Mouse (Mus musculus): ENCODE results near the gene Abcb9.

The Abcb9 gene

DNA sequence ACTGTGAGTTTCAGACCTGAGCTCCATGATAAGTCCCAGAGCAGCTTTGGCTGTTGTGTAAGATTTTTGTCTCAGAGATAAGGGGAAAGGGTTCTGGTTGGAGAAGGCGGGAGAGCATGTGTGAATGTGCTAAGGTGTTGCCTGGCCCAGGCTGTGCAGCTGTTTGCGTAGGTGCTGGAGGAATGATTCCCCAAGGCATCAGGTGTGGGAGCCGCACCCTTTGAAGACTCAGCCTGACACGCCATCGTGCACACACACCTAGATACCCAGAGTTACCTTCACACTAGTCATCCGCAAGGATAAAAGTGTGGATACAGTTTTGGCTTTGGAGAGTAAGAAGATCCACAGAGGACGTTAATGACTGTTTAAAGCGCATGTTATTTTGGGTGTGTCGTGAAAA lies 60.2 kb downstream of the Abcb9 start:
- in situ Hi-C loops (cut with MboI, MseI) = loop anchor here in 1 of 2 experiments (10.0 kb wide), 1 partner anchor 49 kb away; no protein-coding TSS in a partner anchor

DNA sequence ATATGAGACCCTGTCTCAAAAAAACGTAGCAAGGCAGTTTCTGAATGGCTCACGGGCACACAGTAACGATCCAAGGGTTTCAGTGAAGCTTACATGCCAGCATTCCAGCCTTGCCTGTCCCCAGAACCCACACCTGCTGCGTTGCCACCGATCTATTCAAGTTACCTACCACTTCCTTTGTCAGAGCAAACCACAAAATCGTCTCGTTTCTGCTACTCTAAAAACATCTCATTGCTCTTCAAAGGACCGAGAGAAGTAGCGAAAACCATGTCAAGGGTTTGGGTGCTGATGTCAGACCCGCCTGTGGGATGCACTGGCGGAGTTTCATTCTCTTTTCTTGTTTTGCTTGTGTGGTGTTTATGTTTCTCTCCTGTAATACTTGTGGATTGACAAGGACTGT lies 61.1 kb downstream of the Abcb9 start:
- in situ Hi-C loops (cut with MboI, MseI) = loop anchor here in 1 of 2 experiments (10.0 kb wide), 1 partner anchor 50 kb away; no protein-coding TSS in a partner anchor

DNA sequence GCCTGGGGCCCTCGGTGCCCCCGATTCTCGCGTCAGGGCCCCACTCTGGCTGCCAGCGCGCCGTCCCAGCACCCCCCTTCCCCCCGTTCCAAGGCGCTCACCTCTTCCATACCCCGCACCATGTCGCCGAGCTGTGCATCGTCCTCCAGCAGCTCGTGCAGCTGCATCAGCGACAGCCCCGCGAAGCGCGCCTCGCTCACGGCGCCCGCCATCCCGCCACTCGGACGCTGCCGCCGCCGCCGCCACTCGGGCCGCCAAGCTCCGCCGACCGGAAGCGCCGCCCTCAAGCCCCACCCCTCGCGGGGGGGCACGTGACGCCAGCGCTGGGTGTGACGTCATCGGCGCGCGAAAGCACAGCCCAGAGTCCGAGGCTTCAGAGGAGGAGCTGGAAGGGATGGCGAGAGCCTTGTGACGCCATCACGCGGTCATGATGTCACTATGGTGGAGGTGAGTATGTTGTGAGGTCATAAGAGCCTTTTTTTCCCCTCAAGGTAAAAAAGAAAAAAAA lies 63.5 kb downstream of the Abcb9 start, which contains the start of gene Vps37b:
Gene Vps37b (minus strand): TSS at position 270 of the 508 bp plus-strand sequence.
- in situ Hi-C loops (cut with MboI, MseI) = loop anchor here in 1 of 2 experiments (10.0 kb wide), 1 partner anchor 53 kb away; no protein-coding TSS in a partner anchor

- in situ Hi-C loops (cut with MboI, MseI) = loop anchor here in 1 of 2 experiments (10.0 kb wide), 1 partner anchor 53 kb away; no protein-coding TSS in a partner anchor
These were observed 64.3 kb downstream of the Abcb9 start for GRCm38 (mm10) chr5:124031068-124031955.

DNA sequence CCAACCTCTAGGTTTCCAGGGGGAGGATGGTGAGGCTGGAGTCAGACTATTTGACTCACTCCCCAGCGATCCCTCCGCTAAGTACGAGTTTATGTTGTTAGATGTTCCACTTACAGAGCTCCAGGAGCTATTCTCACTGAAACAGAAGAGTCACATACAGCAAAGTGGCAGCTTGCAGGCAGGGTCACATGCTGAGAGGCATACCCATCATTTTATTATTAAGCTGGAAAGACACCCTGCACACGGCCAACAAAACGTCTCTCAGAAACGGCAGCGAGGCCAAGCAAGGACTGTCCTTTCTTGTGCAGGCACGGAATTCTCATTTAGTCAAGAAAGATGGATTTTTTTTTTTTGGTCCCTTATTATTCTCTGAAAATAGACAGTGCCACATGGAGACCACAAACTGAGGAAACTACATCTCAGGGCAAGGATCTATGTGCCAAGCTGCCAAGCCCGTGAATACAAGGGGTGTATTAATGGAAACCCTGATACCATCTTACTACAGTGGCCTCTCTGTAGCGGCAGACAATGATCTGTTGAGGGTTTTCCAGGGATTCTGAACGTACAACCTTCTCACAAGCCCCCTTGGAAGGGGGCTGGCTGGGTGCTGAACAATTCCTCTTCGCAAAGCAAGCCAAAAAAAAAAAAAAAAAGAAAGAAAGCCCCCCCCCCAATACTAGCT lies 65.1 kb downstream of the Abcb9 start:
- in situ Hi-C loops (cut with MboI, MseI) = loop anchor here in 1 of 2 experiments (10.0 kb wide), 1 partner anchor 54 kb away; no protein-coding TSS in a partner anchor

- in situ Hi-C loops (cut with MboI, MseI) = loop anchor here in 1 of 2 experiments (10.0 kb wide), 1 partner anchor 55 kb away; no protein-coding TSS in a partner anchor
These were observed 66.2 kb downstream of the Abcb9 start for GRCm38 (mm10) chr5:124029220-124030035.

DNA sequence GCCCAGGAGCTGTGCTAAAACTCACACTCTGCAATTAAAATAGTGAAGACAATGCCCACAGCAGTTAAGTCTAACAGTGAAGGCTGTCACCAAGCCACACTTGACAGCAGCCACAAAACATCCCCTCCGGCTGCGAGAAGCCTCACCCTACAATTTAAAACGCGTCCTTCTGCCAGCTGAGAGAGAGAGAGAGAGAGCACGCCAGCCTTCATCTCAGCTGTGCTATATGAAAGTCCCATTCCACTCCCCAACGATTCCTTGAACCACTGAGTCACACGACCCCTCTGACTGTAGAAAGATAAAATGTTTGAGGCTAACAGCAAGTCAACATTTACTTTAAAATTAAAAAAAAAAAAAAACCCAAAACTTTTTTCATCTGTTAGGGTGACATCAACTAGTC lies 66.9 kb downstream of the Abcb9 start:
- in situ Hi-C loops (cut with MboI, MseI) = no loop called here

DNA sequence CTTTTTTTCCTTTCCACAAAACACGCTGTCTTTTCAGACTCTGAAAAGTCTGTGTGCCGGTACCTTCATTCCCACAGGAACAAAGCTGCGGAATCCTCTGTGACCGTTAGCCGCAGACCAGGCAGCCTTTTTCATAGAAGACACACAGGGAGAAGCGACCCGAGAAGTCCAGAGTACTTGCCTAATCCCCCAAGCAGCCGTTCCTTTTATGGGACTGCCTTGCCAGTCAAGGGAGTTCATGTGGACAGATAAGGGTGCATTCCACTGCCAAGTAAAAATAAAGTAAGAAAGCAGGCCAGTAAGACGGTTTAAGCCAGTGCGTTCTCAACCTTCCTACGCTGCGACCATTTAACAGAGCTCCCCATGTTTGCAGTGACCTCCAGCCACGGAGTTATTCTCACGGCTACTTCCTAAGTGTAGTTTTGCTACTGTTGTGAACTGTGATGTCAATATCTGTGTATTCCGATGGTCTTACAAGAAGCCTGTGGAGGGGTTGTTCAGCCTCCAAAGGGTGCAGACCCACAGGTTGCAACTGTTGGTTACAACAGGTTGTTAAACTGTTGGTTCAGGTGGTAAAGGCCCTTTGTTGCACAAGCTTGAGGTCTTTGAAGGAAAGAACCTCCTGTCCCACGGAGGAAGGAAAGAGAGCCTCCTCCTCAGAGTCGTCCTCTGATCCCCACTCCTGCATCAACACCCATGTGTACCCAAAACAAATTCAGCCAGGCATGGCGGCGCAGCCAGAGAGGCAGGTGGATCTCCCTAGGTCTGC lies 67.7 kb downstream of the Abcb9 start:
- in situ Hi-C loops (cut with MboI, MseI) = no loop called here

GRCm38 (mm10) chr5:124026568-124026967 lies 69.0 kb downstream of the Abcb9 start:
- in situ Hi-C loops (cut with MboI, MseI) = no loop called here

GRCm38 (mm10) chr5:124025587-124026441 lies 69.8 kb downstream of the Abcb9 start:
- in situ Hi-C loops (cut with MboI, MseI) = no loop called here

DNA sequence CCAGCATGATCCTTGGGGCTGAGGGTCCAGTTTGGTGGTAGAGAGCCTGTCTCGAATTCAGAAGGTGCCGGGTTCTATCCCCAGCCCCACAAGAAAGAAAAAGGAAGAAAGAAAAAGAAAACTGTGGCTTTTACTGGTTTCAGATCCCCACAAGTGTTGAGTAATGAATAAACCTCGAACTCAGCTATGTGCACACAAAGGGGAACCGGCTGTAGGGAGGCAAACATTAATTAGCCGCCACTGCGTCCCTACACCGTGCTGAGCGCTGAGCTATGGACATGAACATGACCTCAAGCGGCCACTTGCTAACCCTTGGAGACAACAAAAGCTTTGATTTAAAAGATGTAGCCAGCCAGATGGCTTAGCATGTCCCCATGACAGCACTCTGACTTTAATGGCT lies 70.5 kb downstream of the Abcb9 start:
- in situ Hi-C loops (cut with MboI, MseI) = no loop called here

GRCm38 (mm10) chr5:124024677-124025076 lies 70.9 kb downstream of the Abcb9 start:
- in situ Hi-C loops (cut with MboI, MseI) = no loop called here

DNA sequence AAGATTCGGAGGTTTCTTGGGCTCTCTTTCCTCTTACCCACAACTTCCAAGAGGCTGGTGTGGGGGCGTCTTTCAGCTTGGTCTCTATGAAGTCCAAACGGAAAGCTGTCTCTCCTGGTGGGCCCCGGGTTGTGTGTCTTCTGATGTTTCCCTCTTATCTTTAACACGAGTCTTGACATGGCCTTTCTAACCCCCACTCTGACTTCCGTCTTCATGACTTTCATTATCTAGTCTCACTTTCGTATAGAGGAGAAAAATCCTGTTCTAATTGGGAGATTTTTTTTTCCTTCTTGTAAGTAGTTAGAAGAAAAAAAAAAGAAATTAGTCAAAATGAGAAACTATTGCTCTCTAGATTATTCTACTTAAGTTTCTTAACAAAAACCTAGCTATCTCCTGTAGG lies 73.2 kb downstream of the Abcb9 start:
- in situ Hi-C loops (cut with MboI, MseI) = no loop called here

- in situ Hi-C loops (cut with MboI, MseI) = no loop called here
These were observed 73.9 kb downstream of the Abcb9 start for GRCm38 (mm10) chr5:124021701-124022100.

- in situ Hi-C loops (cut with MboI, MseI) = no loop called here
These were observed 74.5 kb downstream of the Abcb9 start for GRCm38 (mm10) chr5:124021148-124021547.

DNA sequence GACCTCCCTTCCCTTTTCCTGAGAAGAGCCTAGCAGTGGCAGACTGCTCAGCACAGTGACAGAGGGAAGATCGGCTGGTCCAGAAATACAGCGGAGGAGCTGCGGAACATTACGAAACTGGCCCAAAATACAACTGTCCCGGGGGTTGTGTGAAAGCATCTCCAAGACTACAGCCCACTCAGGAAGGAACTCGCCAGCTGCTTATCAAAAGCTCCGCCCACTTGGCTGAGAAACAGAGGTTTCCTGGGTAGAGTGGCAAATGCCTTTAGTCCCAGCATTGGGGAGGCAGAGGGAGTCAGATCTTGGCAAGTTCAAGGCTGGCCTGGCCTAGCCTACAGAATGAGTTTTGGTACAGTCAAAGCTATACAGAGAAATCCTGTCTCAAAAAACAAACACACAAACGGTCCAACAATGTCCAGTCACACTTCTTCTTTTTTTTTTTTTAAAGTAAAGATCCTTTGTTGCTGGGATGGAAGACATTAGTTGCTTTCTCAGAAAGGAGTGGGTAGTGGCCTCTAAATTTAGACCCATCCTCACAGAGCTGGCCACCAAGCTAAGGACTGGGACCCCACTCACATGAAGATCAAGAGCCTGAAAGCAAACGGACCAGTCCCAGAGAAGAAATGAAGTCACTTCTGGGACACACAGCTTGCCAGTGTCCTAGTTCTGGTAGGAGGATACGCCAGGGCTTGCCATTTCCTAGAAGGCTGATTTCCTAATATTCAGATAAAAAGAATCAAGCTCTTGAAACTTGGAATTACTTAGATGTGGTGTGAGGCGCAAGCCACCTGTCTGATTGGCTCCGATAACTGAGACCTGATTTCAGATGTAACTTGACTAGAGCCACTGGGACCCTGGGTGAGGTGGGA lies 76.0 kb downstream of the Abcb9 start:
- in situ Hi-C loops (cut with MboI, MseI) = no loop called here

DNA sequence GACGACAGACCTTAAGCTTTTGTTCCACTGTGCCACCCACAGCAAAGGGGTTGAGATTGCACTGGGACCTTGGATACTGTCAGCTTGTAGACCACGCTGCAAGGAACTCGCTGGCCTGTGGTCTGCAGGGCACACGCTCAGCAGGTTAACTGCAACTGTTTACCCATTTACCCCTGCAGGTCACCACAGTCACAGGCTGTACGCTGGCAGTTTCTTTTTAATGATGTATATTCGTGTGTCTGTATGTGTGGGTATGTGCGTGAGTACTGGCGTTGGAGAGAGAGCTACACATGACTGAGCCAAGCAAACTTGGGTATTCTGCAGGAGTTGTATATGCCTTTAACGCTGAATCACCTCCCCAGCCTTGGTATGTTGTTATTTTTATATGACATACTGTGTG lies 76.9 kb downstream of the Abcb9 start:
- in situ Hi-C loops (cut with MboI, MseI) = no loop called here

DNA sequence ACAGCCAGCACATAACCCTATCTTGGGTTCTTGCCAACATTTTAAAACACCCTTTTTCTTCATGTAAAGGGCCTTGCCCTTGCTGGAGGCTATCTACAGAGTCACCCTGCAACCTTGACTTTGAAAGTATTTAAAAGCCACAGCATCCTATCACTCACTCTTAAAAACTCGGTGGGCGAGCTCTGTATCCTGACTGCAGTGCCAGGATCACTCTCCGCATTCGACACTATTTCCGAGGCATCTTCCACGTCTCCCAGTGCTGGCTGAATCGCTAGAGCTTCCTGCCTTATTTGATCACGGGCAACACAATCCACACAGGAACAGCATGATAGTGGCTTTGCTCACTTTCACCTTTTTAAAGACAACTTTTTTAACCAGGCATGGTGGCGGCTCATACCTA lies 77.7 kb downstream of the Abcb9 start:
- in situ Hi-C loops (cut with MboI, MseI) = no loop called here

Data from T-helper 17 cell (primary cell).